Mouse (Mus musculus) gastrocnemius, adult 2 months (tissue): ENCODE results near the gene Jsrp1. TPM values are rescaled to one million over a fixed set of nuclear protein-coding genes. Genes with fewer than 3 reads are reported as not detected.
A peak's percentile ranks its signal among the peaks of the same experiment; 100 is the strongest.

Source experiments
- DNase-seq: peaks from one replicate; pipeline ENCODE4 v3.0.0; 2022
- H3K27ac ChIP-seq: fragments of 200-600 bp; 2 replicates; pipeline ENCODE4 v1.8.1; 2022; ENCODE audit warnings: mild to moderate bottlenecking
- H3K4me3 ChIP-seq: fragments of 200-600 bp; 2 replicates; pipeline ENCODE4 v1.8.1; 2022; ENCODE audit warnings: mild to moderate bottlenecking, moderate library complexity
- CTCF ChIP-seq: fragments of 200-600 bp; IDR thresholded peaks from 2 replicates; pipeline ENCODE4 v1.8.1; 2022; ENCODE audit warnings: antibody characterized with exemption, mild to moderate bottlenecking, moderate library complexity
- intact Hi-C: fragments of 180-260 bp; cut with DNase I; formaldehyde crosslinking; loops from one replicate; pipeline ENCODE4 v1.15.1; 2025
- microRNA-seq: library from miRNA; unstranded; fragments of <30 nt; microRNA quantifications from one replicate; pipeline ENCODE4 v1.2.0, GENCODE M21; 2021
- total RNA-seq, 2 experiments: library from RNA; stranded (reverse); gene quantifications; 2 replicates each; pipeline ENCODE4 v1.2.3; 2021

Gene Jsrp1
- total RNA-seq, 2 experiments from 2014 or later = 397 to 414 TPM

- H3K27ac ChIP-seq = peak overlapping the region; percentile 88
- no peak for DNase-seq
- TF ChIP-seq CTCF = no peak
- H3K4me3 ChIP-seq = no peak overlapping the region
- intact Hi-C loops = no loop called here
Observed at GRCm38 (mm10) chr10:80776358-80776869, 36.9 kb downstream of the Jsrp1 start.

GRCm38 (mm10) chr10:80775731-80776130 is 37.6 kb downstream of the Jsrp1 start:
- no peak for TF ChIP-seq CTCF
- peak; percentile 70 for DNase-seq
- Histone ChIP-seq H3K4me3 (no peak overlapping the region), H3K27ac (peak overlapping the region; percentile 88)
- intact Hi-C loops = loop anchor here (2.0 kb wide), 2 partner anchors 19 to 29 kb away; no protein-coding TSS in a partner anchor

GRCm38 (mm10) chr10:80774981-80775380 is 38.3 kb downstream of the Jsrp1 start:
- Histone ChIP-seq H3K4me3 (no peak overlapping the region), H3K27ac (peak overlapping the region; percentile 88)
- intact Hi-C loops = loop anchor here (2.0 kb wide), 2 partner anchors 18 to 28 kb away; no protein-coding TSS in a partner anchor
- no peak for DNase-seq
- no peak for TF ChIP-seq CTCF

GRCm38 (mm10) chr10:80774549-80774948 is 38.7 kb downstream of the Jsrp1 start:
- peak; percentile 88 for DNase-seq
- Histone ChIP-seq H3K4me3 (no peak overlapping the region; the same call in 1 of the 2 replicates), H3K27ac (peak overlapping the region; percentile 88)
- TF ChIP-seq CTCF = peak; percentile 99; the same call in 1 of the 2 replicates
- intact Hi-C loops = loop anchor here (2.0 kb wide), 2 partner anchors 18 to 28 kb away; no protein-coding TSS in a partner anchor

DNA sequence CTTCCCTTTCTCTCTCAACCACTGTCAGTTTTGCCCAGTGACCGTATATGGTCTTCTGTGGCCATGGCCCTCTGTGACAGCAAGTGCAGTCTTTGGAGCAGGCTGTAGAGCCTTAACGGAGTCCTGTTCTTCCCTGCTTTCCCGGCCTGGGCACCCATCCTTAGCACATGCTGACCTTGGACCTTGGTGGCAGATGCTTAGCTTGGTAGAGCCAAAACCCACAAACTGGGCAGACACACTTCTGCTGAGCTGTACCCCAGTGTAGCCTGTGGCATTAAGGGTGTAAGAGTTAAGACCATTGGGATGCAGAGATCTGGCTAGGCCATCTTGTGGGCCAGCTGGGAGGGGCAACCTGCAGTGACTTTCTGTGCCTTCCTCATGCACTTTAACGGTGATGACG is 39.5 kb downstream of the Jsrp1 start:
- no peak overlapping the region; the same call in 1 of the 2 replicates for H3K4me3 ChIP-seq
- no peak for TF ChIP-seq CTCF
- no peak for DNase-seq
- H3K27ac ChIP-seq = peak overlapping the region; percentile 88
- intact Hi-C loops = loop anchor here (2.0 kb wide), 2 partner anchors 17 to 27 kb away; no protein-coding TSS in a partner anchor

DNA sequence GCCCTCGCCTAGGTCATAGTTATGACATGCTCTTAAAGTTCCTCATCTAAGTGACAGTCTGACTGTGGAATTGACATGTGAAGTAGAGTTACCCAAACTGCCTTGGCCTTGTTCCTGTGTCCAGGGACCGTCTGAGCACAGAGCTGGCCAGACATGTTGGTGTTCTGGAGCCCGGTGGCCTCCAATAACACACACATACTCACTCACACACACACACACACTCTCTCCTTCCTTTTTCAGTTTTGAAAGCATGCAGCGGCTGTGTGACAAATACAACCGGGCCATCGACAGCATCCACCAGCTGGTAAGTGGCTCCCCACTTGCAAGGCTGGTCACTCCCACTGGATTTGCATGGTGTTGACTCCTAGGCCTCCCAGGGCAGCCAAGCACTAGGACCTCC is 44.9 kb downstream of the Jsrp1 start:
- TF ChIP-seq CTCF = no peak
- intact Hi-C loops = no loop called here
- no peak for DNase-seq
- Histone ChIP-seq H3K27ac (peak overlapping the region; percentile 83), H3K4me3 (no peak overlapping the region)

DNA sequence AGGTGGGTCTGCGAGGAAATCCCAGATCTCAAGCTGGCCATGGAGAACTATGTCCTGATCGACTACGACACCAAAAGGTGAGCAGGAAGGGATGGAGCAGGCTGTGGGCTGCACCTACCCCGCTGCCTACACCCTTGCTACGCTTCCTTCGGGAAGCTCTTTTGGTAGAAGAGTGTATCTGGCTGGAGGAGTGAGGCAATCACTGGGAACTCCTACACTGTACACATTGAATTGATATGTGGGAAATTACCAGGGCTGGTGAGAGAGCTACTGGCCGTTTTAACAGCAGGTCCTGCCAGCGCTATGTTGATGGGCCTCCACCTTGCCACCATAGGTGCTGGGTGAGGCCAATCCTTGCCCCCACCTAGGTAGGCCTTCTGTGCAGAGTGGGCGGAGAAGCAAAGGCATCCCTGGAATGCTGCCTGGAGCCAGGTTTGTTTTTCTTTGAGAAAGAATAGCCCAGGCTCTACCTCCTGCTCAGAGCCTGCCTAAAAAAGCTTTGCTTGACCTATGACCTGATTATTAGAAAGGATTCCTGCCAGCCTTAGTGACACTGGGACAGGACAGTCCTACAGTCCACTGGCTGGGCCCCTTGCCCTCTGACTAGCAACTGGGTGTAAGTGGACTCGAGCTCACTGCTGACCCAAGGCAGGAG is 47.0 kb downstream of the Jsrp1 start:
- DNase-seq = no peak
- intact Hi-C loops = no loop called here
- Histone ChIP-seq H3K27ac (peak overlapping the region; percentile 67), H3K4me3 (no peak overlapping the region)
- no peak for TF ChIP-seq CTCF

DNA sequence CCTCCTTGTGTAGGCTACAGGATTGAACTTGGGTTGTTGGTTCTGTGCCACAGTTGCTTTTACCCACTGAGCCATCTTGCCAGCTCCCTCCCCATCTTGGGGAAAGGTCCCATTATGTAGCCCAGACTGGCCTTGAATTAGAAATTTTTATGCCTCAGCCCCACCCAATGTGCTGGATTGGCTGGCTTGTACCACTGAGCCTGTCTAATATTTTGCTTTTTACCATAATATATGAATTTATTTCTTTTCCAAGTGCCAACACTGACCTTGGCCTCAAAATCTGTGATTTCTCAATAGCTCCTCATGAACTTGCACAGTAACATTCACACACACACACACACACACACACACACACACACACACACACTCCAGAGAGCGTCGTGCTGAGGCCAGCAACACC is 47.6 kb downstream of the Jsrp1 start:
- 0 out of 2 replicates have a peak overlapping the region, but pooled peaks have one; percentile 16 for H3K27ac ChIP-seq
- H3K4me3 ChIP-seq = no peak overlapping the region
- DNase-seq = no peak
- TF ChIP-seq CTCF = no peak
- intact Hi-C loops = no loop called here

GRCm38 (mm10) chr10:80763502-80763901 is 49.8 kb downstream of the Jsrp1 start:
- intact Hi-C loops = no loop called here
- no peak for TF ChIP-seq CTCF
- Histone ChIP-seq H3K4me3 (no peak overlapping the region), H3K27ac (peak overlapping the region; percentile 49; the same call in 1 of the 2 replicates)
- no peak for DNase-seq

GRCm38 (mm10) chr10:80761821-80762220 is 51.5 kb downstream of the Jsrp1 start:
- DNase-seq = no peak
- H3K27ac ChIP-seq = peak overlapping the region; percentile 98
- no peak overlapping the region for H3K4me3 ChIP-seq
- intact Hi-C loops = no loop called here
- no peak for TF ChIP-seq CTCF

GRCm38 (mm10) chr10:80760596-80761524 is 52.4 kb downstream of the Jsrp1 start:
- Histone ChIP-seq H3K27ac (peak overlapping the region; percentile 98), H3K4me3 (no peak overlapping the region)
- intact Hi-C loops = no loop called here
- TF ChIP-seq CTCF = no peak
- DNase-seq = no peak

DNA sequence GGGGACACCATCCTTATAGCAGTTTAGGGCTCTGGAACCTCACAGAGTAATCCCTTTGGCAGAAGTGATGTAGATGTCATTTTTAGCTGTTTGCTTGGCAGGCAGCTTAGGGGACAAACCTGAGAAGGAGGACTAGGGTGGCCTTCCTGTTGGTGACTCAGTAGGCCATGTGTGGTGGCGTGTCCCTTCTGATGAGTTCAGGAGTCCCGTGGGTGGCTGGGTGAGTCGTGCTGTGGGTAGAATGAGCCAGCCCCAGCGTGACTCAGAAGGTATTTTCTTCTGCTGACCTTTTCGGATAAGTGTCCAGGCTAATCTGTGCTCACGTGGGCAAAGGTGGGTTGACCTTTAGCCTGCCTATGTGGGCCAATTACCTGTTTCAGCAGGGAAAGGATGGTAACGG is 54.6 kb downstream of the Jsrp1 start:
- Histone ChIP-seq H3K27ac (peak overlapping the region; percentile 98), H3K4me3 (peak overlapping the region; percentile 0; the same call in 1 of the 2 replicates)
- peak; percentile 59 for DNase-seq
- no peak for TF ChIP-seq CTCF
- intact Hi-C loops = no loop called here

Small RNA genes within 50 kb of the gene (microRNA-seq; reads per million reads assigned to microRNA genes)
- gene Mir1982 = 5.1 reads per million

Other genes starting within 250 kb of the Jsrp1 start
- 1 to 10 TPM in 1 of 2 experiments, under 1 TPM in 1; 0.92 to 1.9 TPM for gene Klf16, start 236.2 kb downstream of the Jsrp1 start, total RNA-seq
- 10 to 100 TPM; 60.6 to 61.7 TPM for gene Abhd17a, start 223.2 kb downstream of the Jsrp1 start, total RNA-seq
- 10 to 100 TPM; 17.0 to 17.5 TPM for gene Scamp4, start 210.6 kb downstream of the Jsrp1 start, total RNA-seq
- gene Adat3, start 210.6 kb downstream of the Jsrp1 start, total RNA-seq = under 1 TPM; 0.48 to 0.89 TPM
- under 1 TPM; 0.28 to 0.38 TPM for gene Gm49322, start 207.5 kb downstream of the Jsrp1 start, total RNA-seq
- 100 to 1,000 TPM; 101 to 105 TPM for gene Csnk1g2, start 190.7 kb downstream of the Jsrp1 start, total RNA-seq
- 10 to 100 TPM; 34.7 to 40.0 TPM for gene Btbd2, start 156.4 kb downstream of the Jsrp1 start, total RNA-seq
- gene Mknk2, start 135.4 kb downstream of the Jsrp1 start, total RNA-seq = 100 to 1,000 TPM; 253 TPM
- gene Mob3a, start 111.5 kb downstream of the Jsrp1 start, total RNA-seq = 1 to 10 TPM; 4.9 to 5.5 TPM
- 1 to 10 TPM; 2.6 to 3.0 TPM for gene Izumo4, start 111.3 kb downstream of the Jsrp1 start, total RNA-seq
- gene Ap3d1, start 71.2 kb downstream of the Jsrp1 start, total RNA-seq = 10 to 100 TPM; 27.0 to 33.5 TPM
- gene Dot1l, start 58.3 kb downstream of the Jsrp1 start, total RNA-seq = 10 to 100 TPM; 19.9 to 23.1 TPM
- gene Sf3a2, start 15.3 kb downstream of the Jsrp1 start, total RNA-seq = 10 to 100 TPM; 28.9 to 29.1 TPM
- 10 to 100 TPM; 22.3 to 29.8 TPM for gene Plekhj1, start 14.9 kb downstream of the Jsrp1 start, total RNA-seq
- under 1 TPM; 0.38 to 0.98 TPM for gene Amh, start 8.3 kb downstream of the Jsrp1 start, total RNA-seq
- gene Oaz1, start 13.2 kb upstream of the Jsrp1 start, total RNA-seq = 100 to 1,000 TPM; 579 to 691 TPM
- 10 to 100 TPM; 10.9 to 11.3 TPM for gene Lingo3, start 30.5 kb upstream of the Jsrp1 start, total RNA-seq
- 10 to 100 TPM; 13.5 to 20.0 TPM for gene Lsm7, start 41.7 kb upstream of the Jsrp1 start, total RNA-seq
- gene Sppl2b, start 41.8 kb upstream of the Jsrp1 start, total RNA-seq = 10 to 100 TPM; 11.3 to 18.5 TPM
- gene Tmprss9, start 58.4 kb upstream of the Jsrp1 start, total RNA-seq = under 1 TPM in 1 of 2 experiments, not detected in 1; 0.08 TPM
- gene Timm13, start 87.5 kb upstream of the Jsrp1 start, total RNA-seq = 100 to 1,000 TPM; 110 to 139 TPM
- 1 to 10 TPM; 1.9 to 3.0 TPM for gene Lmnb2, start 104.7 kb upstream of the Jsrp1 start, total RNA-seq
- 10 to 100 TPM; 23.6 to 28.4 TPM for gene Gadd45b, start 116.6 kb upstream of the Jsrp1 start, total RNA-seq
- gene Gng7, start 201.4 kb upstream of the Jsrp1 start, total RNA-seq = 1 to 10 TPM in 1 of 2 experiments, under 1 TPM in 1; 0.66 to 1.0 TPM
- gene Diras1, start 212.2 kb upstream of the Jsrp1 start, total RNA-seq = under 1 TPM in 1 of 2 experiments, not detected in 1; 0.08 TPM
- gene Slc39a3, start 223.9 kb upstream of the Jsrp1 start, total RNA-seq = 10 to 100 TPM; 11.6 to 16.0 TPM
- gene Sgta, start 246.7 kb upstream of the Jsrp1 start, total RNA-seq = 100 to 1,000 TPM; 100 TPM